8 mouse cellular contexts compared by ENCODE assay signal in the genomic region with DNA sequence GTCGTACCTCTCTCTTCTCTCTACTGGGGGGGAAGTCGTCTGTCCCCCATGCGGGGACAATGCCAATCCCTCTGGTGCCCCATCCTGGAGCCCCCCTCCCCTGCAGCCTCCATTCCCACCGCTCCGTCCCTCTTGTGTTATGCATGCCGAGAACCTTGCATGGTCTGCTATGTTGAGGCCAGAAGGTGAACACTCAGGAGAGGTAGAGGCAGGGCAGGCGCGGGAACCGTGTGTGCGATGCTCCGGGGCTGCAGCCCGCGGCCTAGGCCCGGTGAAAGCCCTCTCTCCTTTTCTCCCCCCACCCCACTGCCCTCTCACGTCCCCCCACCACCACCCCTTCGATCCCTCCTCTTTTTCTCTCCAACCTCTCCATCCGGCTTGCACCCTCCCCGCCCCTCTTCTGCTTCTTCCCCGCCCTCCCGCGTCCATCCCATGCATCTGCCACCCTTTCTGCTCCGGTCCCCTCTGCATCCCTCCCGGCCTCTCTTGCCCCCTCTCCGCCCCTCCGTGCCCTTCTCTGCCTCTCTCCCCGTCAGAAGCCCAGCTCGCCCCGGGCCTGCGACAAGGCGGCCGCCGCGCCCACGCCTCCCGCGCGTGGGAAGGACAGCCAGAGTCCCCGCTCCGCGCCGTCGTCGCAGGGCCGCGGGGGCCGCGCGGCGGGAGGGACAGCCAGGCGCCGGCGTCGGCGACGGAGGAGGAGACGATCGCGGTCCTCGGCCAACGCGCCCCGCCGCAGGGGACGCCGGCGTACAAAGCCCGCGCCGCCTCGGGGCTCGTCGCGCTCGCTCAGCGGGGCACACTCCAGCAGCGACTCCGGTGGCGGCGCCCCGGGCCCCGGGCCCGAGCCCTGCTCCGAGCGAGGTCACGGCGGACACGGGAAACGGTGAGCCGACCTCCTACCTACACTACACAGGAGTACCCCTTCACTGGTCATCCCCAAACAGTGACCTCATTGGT. TPM values are rescaled to one million over a fixed set of nuclear protein-coding genes. Genes with fewer than 3 reads are reported as not detected.
DNase-seq lines count a peak whose midpoint lies in the region; ATAC-seq and TF ChIP-seq lines count a peak whose summit lies in the region.

No protein-coding gene starts in this region.

- 1% methylated on average over 78 of the region's 89 CpGs for WGBS in kidney, embryonic 16.5 days
- 1% methylated on average over 89 of the region's 89 CpGs for WGBS in forebrain, embryonic 10.5 days
- WGBS in neural tube, embryonic 12.5 days = under 1% methylated on average over 87 of the region's 89 CpGs

- H3K4me1 ChIP-seq in kidney, embryonic 16.5 days (ENCODE audit: insufficient read depth, low read length) = peaks cover 16% of the 10 kb centered on the region
- peaks cover 10% of the 10 kb centered on the region for H3K4me1 ChIP-seq in bone marrow macrophage, adult 2 months (ENCODE audit: control insufficient read depth, insufficient read depth, low read length)
- H3K4me1 ChIP-seq in forebrain, embryonic 10.5 days = peaks cover 21% of the 10 kb centered on the region
- H3K4me1 ChIP-seq in neural tube, embryonic 12.5 days = peaks cover 18% of the 10 kb centered on the region

- H3K4me2 ChIP-seq in kidney, embryonic 16.5 days (replicated peaks; ENCODE audit: low read depth, low read length) = peak overlapping the region; percentile 93
- peak overlapping the region; percentile 92 for H3K4me2 ChIP-seq in neural tube, embryonic 12.5 days (replicated peaks)

- peak overlapping the region; percentile 55 for H3K4me3 ChIP-seq in kidney, embryonic 16.5 days (ENCODE audit: low read length)
- peak overlapping the region; percentile 22; the same call in 1 of the 2 replicates for H3K4me3 ChIP-seq in bone marrow macrophage, adult 2 months (ENCODE audit: insufficient read depth, low read length)
- H3K4me3 ChIP-seq in forebrain, embryonic 10.5 days = peak overlapping the region; percentile 59
- peak overlapping the region; percentile 47 for H3K4me3 ChIP-seq in neural tube, embryonic 12.5 days

- H3K27ac ChIP-seq in kidney, embryonic 16.5 days (ENCODE audit: low read length) = no peak overlapping the region
- no peak overlapping the region for H3K27ac ChIP-seq in bone marrow macrophage, adult 2 months (ENCODE audit: insufficient read depth, low read depth, low read length)
- H3K27ac ChIP-seq in forebrain, embryonic 10.5 days = peak overlapping the region; percentile 69; the same call in 1 of the 2 replicates
- H3K27ac ChIP-seq in neural tube, embryonic 12.5 days = peak overlapping the region; percentile 3; the same call in 1 of the 2 replicates

- no peak for TF ChIP-seq POLR2A in bone marrow macrophage, adult 2 months (IDR thresholded peaks at IDR 0.05; ENCODE audit: borderline replicate concordance, low read depth, low read length)

- peak overlapping the region; percentile 64 for H3K9ac ChIP-seq in kidney, embryonic 16.5 days (replicated peaks; ENCODE audit: low read length)
- H3K9ac ChIP-seq in neural tube, embryonic 12.5 days = peak overlapping the region; percentile 70

- peaks cover 48% of the 10 kb centered on the region for H3K27me3 ChIP-seq in kidney, embryonic 16.5 days (ENCODE audit: insufficient read depth, low read length)
- H3K27me3 ChIP-seq in forebrain, embryonic 10.5 days (ENCODE audit: poor library complexity, severe bottlenecking) = peaks cover 96% of the 10 kb centered on the region
- H3K27me3 ChIP-seq in neural tube, embryonic 12.5 days (replicated peaks) = peaks cover 55% of the 10 kb centered on the region

- H3K9me3 ChIP-seq in kidney, embryonic 16.5 days (ENCODE audit: low read length) = no peaks in the 10 kb centered on the region
- H3K9me3 ChIP-seq in forebrain, embryonic 10.5 days = 0 out of 2 replicates have a peak, but pooled peaks cover 3% of the 10 kb centered on the region
- no peaks in the 10 kb centered on the region for H3K9me3 ChIP-seq in neural tube, embryonic 12.5 days

- no peaks in the 10 kb centered on the region for H3K36me3 ChIP-seq in kidney, embryonic 16.5 days (ENCODE audit: insufficient read depth, low read length)
- no peaks in the 10 kb centered on the region for H3K36me3 ChIP-seq in forebrain, embryonic 10.5 days (replicated peaks)
- 0 out of 2 replicates have a peak, but pooled peaks cover 4% of the 10 kb centered on the region for H3K36me3 ChIP-seq in neural tube, embryonic 12.5 days

- ATAC-seq in kidney, embryonic 16.5 days (ENCODE audit: low FRiP score, low TSS enrichment) = peak; percentile 57
- peak; percentile 67 for ATAC-seq in neural tube, embryonic 12.5 days (ENCODE audit: low FRiP score, low read depth)

- no peak for DNase-seq in kidney, adult 8-10 months
- DNase-seq in forebrain, embryonic 10.5 days (ENCODE audit: extremely low spot score, low spot score) = no peak
- peak; percentile 58 for DNase-seq in kidney, postnatal 10 days
- no peak for DNase-seq in gastrocnemius, adult 8-10 months (ENCODE audit: low spot score in 2 of 2)
- DNase-seq in T-cell, adult 2 months (ENCODE audit: low spot score) = no peak

- TF ChIP-seq CTCF in bone marrow macrophage, adult 2 months (IDR thresholded peaks at IDR 0.05; ENCODE audit: low read depth, low read length) = no peak

RNA-seq across cellular contexts. Expression of a gene that starts 19.8 kb away (rescaled TPM):
- 69.9 and 70.5 TPM in 2 replicates for polyA plus RNA-seq in kidney, embryonic 16.5 days (2015; fragmentation: Nextera tagmentation; extraction: Ambion mirVana)
- polyA plus RNA-seq in bone marrow macrophage, adult 2 months (2012; ENCODE audit: insufficient read depth, insufficient read length, missing spikeins) = 0.80 and 1.8 TPM in 2 replicates
- polyA plus RNA-seq in forebrain, embryonic 10.5 days (2016; fragmentation: Nextera tagmentation; extraction: Ambion mirVana) = 7.2 and 7.6 TPM in 2 replicates
- polyA plus RNA-seq in neural tube, embryonic 12.5 days (2016; fragmentation: Nextera tagmentation; extraction: Ambion mirVana) = 22.3 and 26.5 TPM in 2 replicates
- 100 to 1,000 TPM; 202 to 250 (median 231) TPM for total RNA-seq in gastrocnemius, adult 8-10 months (2022)

Comparison
In these comparisons a context has a peak if more than half of its experiments do, and no peak if none do; other contexts are left out.
1. H3K27ac ChIP-seq: peak in forebrain, embryonic 10.5 days (single experiment) and neural tube, embryonic 12.5 days (single experiment); none in kidney, embryonic 16.5 days (single experiment) and bone marrow macrophage, adult 2 months (single experiment).
2. Peak in every context shown above with its lines, with median percentiles within 50 percentile points of each other: H3K4me3 ChIP-seq.